Mouse (Mus musculus): ENCODE results near the gene Lrwd1. TPM values are rescaled to one million over a fixed set of nuclear protein-coding genes. Genes with fewer than 3 reads are reported as not detected.
"Not testable (repeated sequence)": the region's sequence is repeated elsewhere in the genome, so short reads cannot be mapped to it uniquely, and the experiment has no call there.

The Lrwd1 gene
- polyA plus RNA-seq, 1 experiment from 2014 or later = 28.2 TPM

DNA sequence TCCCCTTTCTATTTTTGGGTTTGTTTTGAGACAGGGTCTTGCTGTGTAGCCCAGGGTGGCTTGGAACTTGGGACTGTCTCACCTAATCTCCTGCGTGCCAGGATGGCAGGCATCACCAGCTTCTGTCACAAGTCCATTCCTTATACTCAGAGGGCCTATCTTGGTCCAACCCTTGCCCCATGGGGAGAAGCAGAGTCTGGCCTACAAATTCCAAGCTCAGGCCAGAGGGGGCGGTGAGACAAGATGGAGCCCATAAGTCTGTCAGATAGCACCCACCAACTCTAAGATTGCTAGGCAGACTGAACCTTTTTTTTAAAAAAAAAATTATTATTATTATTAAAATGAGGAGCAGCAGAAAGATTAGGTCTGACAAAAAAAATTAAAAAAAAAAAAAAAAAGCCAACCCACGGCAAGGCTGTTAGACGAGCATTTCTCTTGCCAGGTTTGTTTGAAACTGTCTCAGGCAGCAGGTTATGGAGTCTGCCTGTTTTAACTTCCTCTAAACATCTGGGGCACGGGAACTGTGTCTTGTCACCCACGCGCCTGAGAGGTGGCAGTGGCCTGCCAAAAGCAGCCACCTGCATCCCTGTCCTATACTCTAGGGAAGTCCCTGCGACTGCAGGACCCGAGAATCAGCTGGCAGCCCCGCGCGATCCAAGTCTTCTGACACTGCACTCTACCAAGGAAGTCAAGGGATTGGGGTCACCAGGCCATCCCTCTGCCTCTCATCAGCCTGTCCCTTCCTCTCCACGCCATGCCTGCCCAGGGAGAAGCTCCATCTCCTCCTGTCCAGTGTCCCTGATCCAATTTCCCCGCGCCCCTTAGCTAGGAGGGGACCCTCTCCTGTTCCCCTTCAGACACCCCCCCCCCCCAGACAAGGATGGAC is 34.0 kb upstream of the Lrwd1 start:
- peak overlapping the region; percentile 68 for H3K4me2 ChIP-seq
- H3K36me3 ChIP-seq = peaks cover 14% of the 10 kb centered on the region
- peaks cover 4% of the 10 kb centered on the region; the same call in 1 of the 2 replicates for H3K9me3 ChIP-seq
- 13% methylated on average over 15 of the region's 15 CpGs for WGBS
- peak overlapping the region; percentile 87 for H3K27ac ChIP-seq
- peak overlapping the region; percentile 77 for H3K9ac ChIP-seq
- H3K4me3 ChIP-seq = peak overlapping the region; percentile 58
- no peaks in the 10 kb centered on the region for H3K27me3 ChIP-seq
- peaks cover 43% of the 10 kb centered on the region for H3K4me1 ChIP-seq (replicated peaks)
- ATAC-seq (ENCODE audit: low FRiP score) = peak; percentile 50

DNA sequence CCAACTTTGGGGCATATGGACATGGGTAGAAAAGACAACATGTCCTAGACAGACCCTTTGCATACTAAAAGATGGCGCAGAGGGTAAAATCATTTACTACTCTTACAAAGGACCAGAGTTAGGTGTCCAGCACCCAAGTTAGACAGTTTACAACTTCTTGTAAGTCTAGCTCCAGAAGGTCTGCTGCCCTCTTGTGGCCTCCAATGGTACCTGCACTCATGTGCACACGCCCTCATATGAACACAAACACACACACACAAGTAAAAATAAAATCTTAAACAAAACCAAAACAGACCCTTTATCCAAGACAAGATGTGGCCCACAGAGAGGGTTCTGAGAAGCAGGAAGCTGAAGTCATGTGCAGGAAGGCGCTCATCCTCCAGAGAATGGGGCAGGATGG is 32.2 kb upstream of the Lrwd1 start:
- no peak for ATAC-seq (ENCODE audit: low FRiP score)
- Histone ChIP-seq H3K4me1 (replicated peaks) (peaks cover 46% of the 10 kb centered on the region), H3K9me3 (peaks cover 4% of the 10 kb centered on the region; the same call in 1 of the 2 replicates), H3K27me3 (no peaks in the 10 kb centered on the region), H3K9ac (no peak overlapping the region), H3K36me3 (peaks cover 14% of the 10 kb centered on the region), H3K4me3 (no peak overlapping the region), H3K27ac (no peak overlapping the region), H3K4me2 (no peak overlapping the region)
- 93% methylated on average over 3 of the region's 3 CpGs for WGBS

DNA sequence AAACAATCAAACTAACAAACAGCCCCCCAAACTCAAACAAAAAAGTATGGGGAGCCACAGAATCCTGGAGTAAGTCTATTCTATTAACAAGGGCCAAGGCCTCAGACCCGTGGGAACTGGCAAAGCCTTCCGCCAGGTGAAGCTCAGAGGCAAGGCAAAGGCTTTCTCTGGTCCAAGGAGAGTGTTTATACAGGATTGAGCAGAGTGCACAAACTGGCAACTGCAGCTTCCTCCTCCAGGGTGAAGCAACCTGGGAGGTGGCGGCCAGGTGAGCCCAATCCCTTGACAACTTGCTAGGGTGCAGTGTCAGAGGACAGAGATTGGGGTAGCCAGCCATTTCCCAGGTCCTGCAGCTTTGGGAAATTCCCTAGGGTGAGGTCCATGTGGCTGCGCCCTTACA is 31.4 kb upstream of the Lrwd1 start:
- Histone ChIP-seq H3K4me3 (no peak overlapping the region), H3K9me3 (peaks cover 4% of the 10 kb centered on the region; the same call in 1 of the 2 replicates), H3K4me1 (replicated peaks) (peaks cover 46% of the 10 kb centered on the region), H3K27ac (no peak overlapping the region), H3K27me3 (no peaks in the 10 kb centered on the region), H3K4me2 (no peak overlapping the region), H3K9ac (no peak overlapping the region), H3K36me3 (peaks cover 14% of the 10 kb centered on the region)
- no peak for ATAC-seq (ENCODE audit: low FRiP score)
- WGBS = 90% methylated on average over 4 of the region's 4 CpGs

DNA sequence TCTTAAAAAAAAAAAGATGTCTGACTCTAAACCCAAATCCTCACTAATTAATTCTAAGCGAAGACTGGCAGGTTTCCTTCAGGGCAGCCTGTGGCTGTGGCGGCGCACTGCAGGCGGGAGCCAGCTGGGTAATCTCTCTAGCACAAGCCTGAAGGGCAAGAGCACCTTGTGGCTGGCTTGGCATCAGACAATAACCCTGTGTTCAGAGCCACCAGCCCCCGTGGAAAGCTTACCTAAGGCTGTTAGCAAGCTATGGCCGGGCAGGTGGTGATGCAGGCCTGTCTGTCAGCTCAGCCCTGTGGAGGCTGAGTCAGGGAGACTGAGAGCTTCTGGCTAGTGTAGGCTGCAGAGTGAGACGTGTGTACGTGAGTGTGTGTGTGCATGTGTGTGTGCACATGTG is 29.4 kb upstream of the Lrwd1 start:
- Histone ChIP-seq H3K4me1 (replicated peaks) (peaks cover 33% of the 10 kb centered on the region), H3K4me3 (no peak overlapping the region), H3K9me3 (peaks cover 4% of the 10 kb centered on the region; the same call in 1 of the 2 replicates), H3K4me2 (no peak overlapping the region), H3K9ac (no peak overlapping the region; the same call in 1 of the 2 replicates), H3K27ac (peak overlapping the region; percentile 44; the same call in 1 of the 2 replicates), H3K27me3 (no peaks in the 10 kb centered on the region), H3K36me3 (peaks cover 23% of the 10 kb centered on the region)
- ATAC-seq (ENCODE audit: low FRiP score) = no peak
- WGBS = 75% methylated on average over 8 of the region's 8 CpGs

DNA sequence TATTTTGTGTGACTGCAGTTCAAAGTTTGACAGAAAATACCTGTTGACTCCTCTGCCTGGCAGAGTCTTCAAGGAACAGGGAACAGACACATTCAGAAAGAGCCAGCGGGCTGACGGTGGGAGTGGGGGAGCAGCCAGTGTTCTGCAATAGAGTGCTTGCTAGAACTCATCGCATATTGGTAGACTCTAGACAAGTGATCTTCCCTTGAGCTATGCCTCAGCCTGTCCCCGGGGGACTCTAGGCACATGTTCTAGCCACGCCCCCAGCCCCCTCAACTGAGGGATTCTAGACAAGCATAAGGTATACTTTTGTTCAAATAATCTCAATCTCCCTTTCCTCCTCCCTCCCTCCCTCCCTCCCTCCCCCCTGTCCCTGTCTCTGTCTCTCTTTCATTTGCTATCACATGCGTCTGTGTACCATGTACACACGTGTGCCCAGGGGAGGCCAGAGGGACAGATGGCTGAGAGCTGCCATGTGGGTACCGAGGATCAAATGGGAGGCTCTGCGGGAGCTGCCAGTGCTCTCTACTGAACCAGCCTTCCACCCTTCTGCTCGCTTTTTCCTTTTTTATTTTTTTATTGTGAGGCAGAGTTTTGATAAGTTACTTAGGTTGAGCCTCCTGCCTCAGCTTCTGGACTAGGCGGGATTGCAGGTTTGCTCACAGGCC is 28.1 kb upstream of the Lrwd1 start:
- WGBS = 63% methylated on average over 11 of the region's 11 CpGs
- Histone ChIP-seq H3K4me1 (replicated peaks) (peaks cover 28% of the 10 kb centered on the region), H3K27me3 (no peaks in the 10 kb centered on the region), H3K9ac (no peak overlapping the region; the same call in 1 of the 2 replicates), H3K36me3 (peaks cover 26% of the 10 kb centered on the region), H3K9me3 (peaks cover 4% of the 10 kb centered on the region; the same call in 1 of the 2 replicates), H3K27ac (peak overlapping the region; percentile 64), H3K4me3 (no peak overlapping the region), H3K4me2 (no peak overlapping the region)
- ATAC-seq (ENCODE audit: low FRiP score) = peak; percentile 57; the same call in 1 of the 2 replicates

DNA sequence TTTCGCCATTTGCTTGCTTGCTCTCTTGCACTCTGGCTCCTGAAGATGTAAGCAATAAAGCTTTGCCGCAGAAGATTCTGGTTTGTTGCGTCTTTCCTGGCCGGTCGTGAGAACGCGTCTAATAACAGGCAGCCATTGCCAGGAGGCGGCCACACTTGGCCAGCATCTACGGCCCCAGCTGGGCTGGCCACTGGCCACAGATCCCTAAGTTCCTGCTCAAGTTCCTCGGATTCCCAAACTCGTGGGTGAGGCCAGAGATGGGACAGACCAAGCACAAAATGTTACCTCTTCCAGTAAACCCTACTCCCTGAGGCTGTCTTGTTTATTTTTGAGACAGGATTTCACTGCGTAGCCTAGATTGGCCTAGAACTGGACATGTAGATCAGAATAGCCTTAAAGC is 24.2 kb upstream of the Lrwd1 start:
- 90% methylated on average over 11 of the region's 12 CpGs for WGBS
- not testable (repeated sequence) for H3K4me2 ChIP-seq; H3K9ac ChIP-seq; H3K4me3 ChIP-seq; ATAC-seq (ENCODE audit: low FRiP score); H3K27ac ChIP-seq; H3K9me3 ChIP-seq; H3K27me3 ChIP-seq
- Histone ChIP-seq H3K36me3 (peaks cover 12% of the 10 kb centered on the region), H3K4me1 (replicated peaks) (peaks cover 15% of the 10 kb centered on the region)

DNA sequence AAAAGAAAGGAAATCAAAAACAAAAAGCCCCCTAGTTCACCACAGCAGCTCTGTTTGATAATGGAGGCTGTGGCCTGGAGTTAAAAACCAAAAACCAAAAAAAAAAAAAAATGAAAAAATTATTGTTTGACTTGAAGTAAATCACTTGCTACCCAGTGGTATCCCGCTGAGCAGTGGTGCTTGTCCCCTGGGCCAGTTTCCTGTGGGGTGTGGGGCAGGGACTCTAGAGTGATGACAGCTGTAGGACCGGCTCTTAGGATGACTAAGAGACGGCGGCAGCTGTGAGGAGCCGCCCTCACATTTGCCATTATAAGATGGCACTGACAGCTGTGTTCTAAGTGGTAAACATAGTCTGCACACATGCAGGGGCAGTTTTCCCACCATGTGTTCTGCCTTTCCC is 19.5 kb upstream of the Lrwd1 start:
- Histone ChIP-seq H3K27ac (no peak overlapping the region), H3K36me3 (peaks cover 16% of the 10 kb centered on the region), H3K9me3 (no peaks in the 10 kb centered on the region), H3K4me1 (replicated peaks) (no peaks in the 10 kb centered on the region), H3K4me3 (no peak overlapping the region), H3K4me2 (no peak overlapping the region), H3K27me3 (no peaks in the 10 kb centered on the region), H3K9ac (no peak overlapping the region)
- no peak for ATAC-seq (ENCODE audit: low FRiP score)
- 84% methylated on average over 5 of the region's 5 CpGs for WGBS

DNA sequence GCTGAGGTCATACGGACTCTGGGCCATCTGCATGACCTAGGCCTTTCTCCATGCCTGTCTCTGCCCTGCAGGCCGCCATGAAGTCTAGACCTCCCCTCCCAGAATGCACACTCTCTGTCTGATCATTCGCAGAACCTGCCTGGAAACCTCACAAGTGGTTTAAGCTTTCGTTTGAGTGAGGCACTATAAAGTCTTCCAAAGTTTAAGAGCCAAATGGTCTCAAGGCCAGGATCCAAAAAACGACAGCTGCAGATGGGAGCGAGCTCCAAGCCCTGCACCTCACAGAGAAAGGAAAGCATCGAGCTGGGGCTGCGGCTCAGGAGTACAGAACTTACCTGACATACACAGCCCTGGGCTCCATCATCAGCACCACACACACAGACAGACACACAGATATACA is 16.5 kb upstream of the Lrwd1 start:
- H3K4me2 ChIP-seq = no peak overlapping the region
- no peak overlapping the region for H3K27ac ChIP-seq
- H3K27me3 ChIP-seq = no peaks in the 10 kb centered on the region
- ATAC-seq (ENCODE audit: low FRiP score) = no peak
- H3K9ac ChIP-seq = no peak overlapping the region
- no peaks in the 10 kb centered on the region for H3K9me3 ChIP-seq
- no peaks in the 10 kb centered on the region for H3K4me1 ChIP-seq (replicated peaks)
- H3K4me3 ChIP-seq = no peak overlapping the region
- 87% methylated on average over 8 of the region's 8 CpGs for WGBS
- peaks cover 11% of the 10 kb centered on the region for H3K36me3 ChIP-seq

DNA sequence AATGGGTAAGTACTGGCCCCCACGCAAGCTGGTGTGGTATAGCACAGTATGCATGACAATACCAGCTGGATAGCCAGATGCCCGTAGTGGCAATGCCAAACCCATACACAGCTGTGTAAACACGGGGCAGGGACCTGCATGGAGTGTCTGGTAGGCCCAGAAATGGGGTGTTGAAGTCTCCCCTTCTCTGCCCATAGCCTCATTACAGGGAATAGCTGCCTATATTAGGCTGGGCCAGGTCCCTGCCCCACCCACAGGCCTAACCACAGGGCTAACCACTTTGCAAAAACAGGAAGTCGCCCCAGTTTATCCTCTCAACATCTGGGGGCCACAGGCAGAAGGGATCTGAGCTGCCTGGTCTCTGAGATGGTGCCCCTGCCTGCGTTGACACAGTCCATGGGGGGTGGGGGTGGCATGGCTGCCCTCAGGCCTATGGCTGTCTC is 13.3 kb upstream of the Lrwd1 start:
- not testable (repeated sequence) for H3K9me3 ChIP-seq; H3K27ac ChIP-seq; H3K36me3 ChIP-seq; H3K4me1 ChIP-seq (replicated peaks); H3K27me3 ChIP-seq; H3K9ac ChIP-seq; H3K4me3 ChIP-seq; H3K4me2 ChIP-seq; ATAC-seq (ENCODE audit: low FRiP score)
- 65% methylated on average over 5 of the region's 5 CpGs for WGBS

DNA sequence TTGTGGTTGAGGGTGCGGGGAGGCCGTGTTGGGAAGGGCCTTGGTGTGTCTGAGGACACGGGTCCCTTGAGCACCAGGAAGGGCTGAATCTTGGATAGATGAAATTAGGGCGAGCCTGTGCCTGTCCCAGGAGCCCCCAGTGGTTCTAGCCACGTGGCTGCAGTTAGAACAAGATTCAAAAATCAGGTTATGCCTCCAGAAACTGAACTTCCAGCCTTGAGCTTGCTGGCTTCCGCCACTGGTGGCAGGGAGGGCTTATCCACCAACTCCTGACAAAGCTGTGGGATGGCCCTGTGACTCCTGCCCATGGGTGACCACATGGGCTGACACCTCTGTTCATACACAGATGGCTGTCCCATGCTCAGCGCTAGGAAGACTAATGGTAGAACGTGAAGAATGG is 11.8 kb upstream of the Lrwd1 start:
- ATAC-seq (ENCODE audit: low FRiP score) = no peak
- Histone ChIP-seq H3K36me3 (no peaks in the 10 kb centered on the region), H3K4me3 (no peak overlapping the region), H3K27me3 (no peaks in the 10 kb centered on the region), H3K4me1 (replicated peaks) (no peaks in the 10 kb centered on the region), H3K9me3 (no peaks in the 10 kb centered on the region), H3K27ac (no peak overlapping the region), H3K4me2 (no peak overlapping the region), H3K9ac (no peak overlapping the region)
- WGBS = 78% methylated on average over 8 of the region's 8 CpGs

DNA sequence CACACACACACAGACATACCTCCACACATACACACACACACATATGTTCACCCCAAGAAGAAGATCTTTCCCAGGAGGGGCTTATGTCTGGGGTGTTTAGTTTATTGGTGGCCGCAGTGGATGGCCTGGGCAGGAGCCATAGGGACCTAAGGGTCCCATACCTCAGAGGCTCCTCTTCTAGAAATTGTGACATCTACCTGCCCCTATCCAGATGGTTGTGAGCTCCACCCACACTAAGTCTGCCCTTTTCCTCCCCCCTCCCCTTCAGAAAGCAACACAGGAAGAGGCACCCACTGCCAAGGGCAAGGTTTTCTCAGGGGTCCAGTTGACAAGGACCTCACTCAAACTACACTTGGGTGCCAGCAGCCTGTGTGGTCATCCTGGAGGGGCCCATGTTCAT is 11.1 kb upstream of the Lrwd1 start:
- H3K27me3 ChIP-seq = no peaks in the 10 kb centered on the region
- WGBS = 90% methylated on average over 1 of the region's 1 CpGs
- no peaks in the 10 kb centered on the region for H3K9me3 ChIP-seq
- H3K27ac ChIP-seq = no peak overlapping the region
- no peaks in the 10 kb centered on the region for H3K4me1 ChIP-seq (replicated peaks)
- H3K4me3 ChIP-seq = no peak overlapping the region
- H3K4me2 ChIP-seq = no peak overlapping the region
- ATAC-seq (ENCODE audit: low FRiP score) = no peak
- H3K9ac ChIP-seq = no peak overlapping the region
- peaks cover 7% of the 10 kb centered on the region for H3K36me3 ChIP-seq

DNA sequence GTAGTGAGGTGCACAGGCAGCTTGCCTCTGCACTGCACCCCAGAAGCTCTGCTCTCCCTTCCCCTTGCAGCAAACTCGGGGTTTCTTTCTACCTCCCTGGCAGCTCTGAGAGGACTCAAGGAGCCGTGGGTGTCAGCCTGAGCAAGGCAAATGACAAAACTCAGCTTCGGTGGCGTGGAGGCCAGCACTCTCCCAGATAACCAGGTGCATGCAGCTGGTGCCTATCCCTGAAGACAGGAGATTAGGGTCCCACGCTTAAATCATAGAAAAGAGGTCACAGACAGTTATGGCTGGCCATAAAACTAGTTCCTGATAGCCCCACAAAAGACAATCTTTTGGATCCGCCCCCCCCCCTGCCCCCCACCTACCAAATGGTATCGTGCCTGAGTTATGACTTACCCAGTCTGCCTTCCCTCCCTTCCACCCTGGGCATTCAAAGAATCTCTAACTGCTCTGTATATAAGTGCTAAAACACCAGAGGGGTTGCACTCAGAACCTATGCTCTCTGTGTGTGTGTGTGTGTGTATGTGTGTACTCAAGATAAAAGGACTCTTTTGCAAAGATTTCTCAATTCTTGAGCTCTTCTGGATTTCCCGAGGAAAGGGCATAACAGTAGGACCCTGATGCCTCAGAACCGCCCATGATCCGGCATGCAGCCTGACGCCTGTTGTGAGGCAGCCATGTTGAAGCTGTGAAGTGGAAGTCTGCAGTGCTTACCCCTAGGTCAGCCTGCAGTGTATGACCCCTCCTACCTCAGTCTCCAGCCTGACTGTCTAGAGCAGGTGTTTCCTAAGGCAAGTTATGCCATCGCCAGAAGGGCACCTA is 8.9 kb upstream of the Lrwd1 start:
- H3K9ac ChIP-seq = 0 out of 2 replicates have a peak overlapping the region, but pooled peaks have one; percentile 19
- no peak overlapping the region for H3K4me2 ChIP-seq
- H3K4me3 ChIP-seq = no peak overlapping the region
- WGBS = 79% methylated on average over 12 of the region's 12 CpGs
- H3K27ac ChIP-seq = no peak overlapping the region
- H3K27me3 ChIP-seq = no peaks in the 10 kb centered on the region
- no peak for ATAC-seq (ENCODE audit: low FRiP score)
- no peaks in the 10 kb centered on the region for H3K9me3 ChIP-seq
- H3K4me1 ChIP-seq (replicated peaks) = no peaks in the 10 kb centered on the region
- H3K36me3 ChIP-seq = peaks cover 28% of the 10 kb centered on the region

Measured in hindbrain, embryonic 13.5 days (tissue).